Mouse (Mus musculus): Measurements from ENCODE around the gene Alg11.

The Alg11 gene

GRCm38 (mm10) chr8:22061126-22061525 is 605 bp downstream of the Alg11 start:
- DNase-seq (ENCODE audit: low spot score), result no peak

DNA sequence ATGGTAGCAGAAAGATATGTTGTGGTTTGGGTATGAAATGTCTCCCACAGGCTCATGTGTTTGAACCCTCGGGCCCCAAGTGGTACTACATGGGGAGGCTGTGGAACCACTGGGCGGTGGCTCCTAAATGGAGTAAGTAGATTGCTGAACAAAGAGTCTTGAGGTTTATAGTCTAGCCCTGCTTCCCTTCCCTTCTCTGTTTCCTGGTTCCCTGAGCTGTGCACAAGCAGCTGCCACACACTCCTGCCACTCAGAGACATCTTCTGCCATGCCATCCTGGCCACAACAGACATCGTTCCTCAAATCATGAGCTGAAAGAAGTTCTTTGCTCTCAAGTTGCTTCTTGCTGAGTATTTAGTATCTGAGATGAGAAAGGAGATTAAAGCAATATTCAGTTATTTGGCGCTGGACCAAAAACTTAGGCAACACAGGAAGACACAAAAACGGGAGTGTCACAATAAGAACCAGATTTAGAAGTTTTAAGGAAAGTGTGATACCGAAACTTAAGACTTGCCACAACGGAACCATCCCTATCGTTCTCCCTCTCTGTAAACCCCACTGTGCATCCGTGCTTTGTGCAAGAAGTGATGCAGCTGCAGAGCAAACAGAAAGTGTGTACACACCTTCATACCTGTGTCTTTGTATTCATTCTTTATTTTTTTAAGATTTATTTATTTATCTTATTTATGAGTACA is 18.9 kb downstream of the Alg11 start:
- DNase-seq (ENCODE audit: low spot score), result no peak

DNA sequence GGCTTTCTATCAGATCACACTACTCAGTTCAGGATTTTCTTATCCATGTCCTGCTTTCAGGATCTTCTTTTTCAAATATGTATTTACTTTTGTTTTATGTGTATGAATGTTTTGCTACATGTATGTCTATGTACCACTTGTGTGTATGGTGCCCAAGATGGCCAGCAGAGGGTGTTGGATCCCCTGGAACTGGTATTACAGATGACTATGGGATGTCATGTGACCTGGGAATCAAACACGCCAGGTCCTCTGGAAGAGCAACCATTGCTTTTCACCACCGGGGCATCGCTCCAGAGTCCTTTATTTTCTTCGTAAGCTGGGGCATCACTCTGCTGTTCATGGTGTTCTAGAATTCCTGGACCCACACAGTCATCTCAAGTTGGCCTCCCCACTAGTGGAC is 28.7 kb downstream of the Alg11 start:
- no peak for DNase-seq (ENCODE audit: low spot score)

GRCm38 (mm10) chr8:22091568-22091967 is 31.0 kb downstream of the Alg11 start:
- peak; percentile 51 for DNase-seq (ENCODE audit: low spot score)

GRCm38 (mm10) chr8:22107020-22107419 is 46.5 kb downstream of the Alg11 start:
- DNase-seq (ENCODE audit: low spot score), result no peak
